Mouse (Mus musculus): ENCODE results near the gene Gm12800.
A peak's percentile ranks its signal among the peaks of the same experiment; 100 is the strongest.
"Not testable (repeated sequence)": the region's sequence is repeated elsewhere in the genome, so short reads cannot be mapped to it uniquely, and the experiment has no call there.

The Gm12800 gene

DNA sequence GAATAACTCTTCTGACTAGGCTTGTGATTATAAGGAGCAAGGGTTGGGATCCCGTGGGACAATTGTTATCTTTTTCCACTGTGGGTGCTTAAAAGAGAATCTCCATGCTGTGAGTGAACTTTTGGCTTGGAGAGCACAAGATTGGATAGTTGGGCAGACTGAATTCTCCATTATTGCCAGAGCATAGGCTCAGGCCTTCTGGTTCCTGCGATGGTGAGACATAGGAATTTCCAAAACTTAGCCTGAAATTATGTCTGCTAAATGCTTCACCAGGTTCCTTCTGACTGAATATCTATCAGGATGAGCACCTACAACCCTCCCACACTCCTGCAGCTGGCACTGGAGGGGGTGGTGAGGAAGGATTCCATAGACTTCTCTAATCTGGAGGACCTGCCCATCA, at the start of gene Gm12800:
Gene Gm12800, plus strand, starts transcription at position 301 of the 400 bp plus-strand sequence.
- DNase-seq (ENCODE audit: low read depth, low spot score) = not testable (repeated sequence)

DNA sequence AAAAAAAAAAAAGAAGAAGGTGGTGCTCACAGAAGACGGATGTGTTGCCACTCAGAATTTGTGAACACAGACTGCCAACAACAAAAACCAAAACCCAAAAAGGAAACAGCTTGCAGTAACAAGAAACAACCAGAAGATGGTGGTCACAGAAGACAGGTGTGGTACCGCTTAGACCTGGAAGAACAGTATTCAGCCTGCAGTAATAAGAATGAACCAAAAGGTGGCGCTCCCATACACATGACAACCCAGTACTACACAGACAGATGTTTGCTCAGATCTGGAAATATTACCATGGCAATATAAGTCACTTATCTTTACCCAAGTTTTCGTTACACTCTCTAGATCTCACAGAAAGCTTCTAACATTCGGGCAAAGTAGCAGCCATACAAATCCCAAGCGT, 48.0 kb upstream of the Gm12800 start:
- DNase-seq (ENCODE audit: low read depth, low spot score) = peak; percentile 54

DNA sequence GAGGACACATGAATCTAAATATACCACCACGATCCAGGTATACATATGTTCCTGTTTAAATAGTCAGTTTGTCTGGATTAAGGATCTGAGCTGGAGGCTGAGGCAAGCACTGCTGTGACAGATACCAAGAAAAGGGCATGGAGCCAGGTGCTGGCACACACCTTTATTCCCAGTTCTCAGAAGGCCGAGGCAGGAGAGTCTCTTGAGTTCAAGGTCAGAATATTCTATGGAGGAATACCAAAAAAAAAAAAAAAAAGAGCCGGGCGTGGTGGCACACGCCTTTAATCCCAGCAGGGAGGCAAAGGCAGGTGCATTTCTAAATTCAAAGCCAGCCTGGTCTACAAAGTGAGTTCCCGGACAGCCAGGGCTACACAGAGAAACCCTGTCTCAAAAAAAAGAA, 46.6 kb upstream of the Gm12800 start:
- DNase-seq (ENCODE audit: low read depth, low spot score) = no peak

DNA sequence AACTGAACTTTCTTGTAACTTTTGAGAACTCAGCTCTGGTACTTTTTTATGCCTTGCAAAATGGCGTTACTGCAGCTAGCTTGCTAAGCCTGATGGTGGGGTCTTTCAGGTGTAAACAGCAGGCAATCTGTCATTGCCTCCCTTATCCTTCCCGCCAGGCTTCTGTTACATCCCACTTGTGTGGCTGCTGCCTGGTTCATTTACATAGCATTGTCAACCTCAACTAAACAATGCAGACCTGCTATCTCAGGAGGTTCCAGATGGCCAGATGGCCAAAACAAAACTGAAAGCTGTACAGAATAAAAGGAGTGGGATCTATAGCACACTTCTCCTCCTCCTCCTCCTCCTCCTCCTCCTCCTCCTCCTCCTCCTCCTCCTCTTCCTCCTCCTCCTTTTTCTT, 36.9 kb upstream of the Gm12800 start:
- not testable (repeated sequence) for DNase-seq (ENCODE audit: low read depth, low spot score)

DNA sequence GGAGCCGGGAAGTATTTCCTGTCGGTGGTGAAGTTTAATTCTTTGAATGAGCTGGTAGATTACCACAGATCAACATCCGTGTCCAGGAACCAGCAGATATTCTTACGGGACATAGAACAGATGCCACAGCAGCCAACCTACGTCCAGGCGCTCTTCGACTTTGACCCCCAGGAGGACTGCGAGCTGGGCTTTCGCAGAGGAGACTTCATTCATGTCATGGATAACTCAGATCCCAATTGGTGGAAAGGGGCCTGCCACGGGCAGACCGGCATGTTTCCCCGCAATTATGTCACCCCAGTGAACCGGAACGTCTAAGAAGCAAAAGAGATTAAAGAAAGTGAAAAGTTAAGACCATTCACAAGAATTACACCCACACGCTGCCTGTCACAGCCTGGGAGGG, 33.2 kb upstream of the Gm12800 start:
- not testable (repeated sequence) for DNase-seq (ENCODE audit: low read depth, low spot score)

DNA sequence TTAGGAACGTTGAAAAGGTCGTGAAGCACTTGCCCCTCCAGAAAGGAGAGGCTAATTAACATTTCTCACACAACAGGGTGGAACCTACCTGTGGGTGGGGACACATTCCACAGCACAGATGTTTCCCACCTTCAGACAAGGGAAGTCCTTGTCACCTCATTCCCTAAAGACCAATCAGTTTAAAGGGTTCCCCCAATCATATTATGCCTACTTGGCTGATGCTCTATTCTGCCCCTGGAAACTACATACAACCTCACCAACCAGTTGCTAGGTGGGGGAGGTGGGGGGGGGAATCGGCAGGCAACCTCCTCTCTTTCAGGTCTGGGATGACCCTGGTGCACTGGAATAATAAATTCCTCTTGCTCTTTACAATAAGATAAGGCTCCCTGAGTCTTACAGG, 25.3 kb upstream of the Gm12800 start:
- DNase-seq (ENCODE audit: low read depth, low spot score) = no peak

DNA sequence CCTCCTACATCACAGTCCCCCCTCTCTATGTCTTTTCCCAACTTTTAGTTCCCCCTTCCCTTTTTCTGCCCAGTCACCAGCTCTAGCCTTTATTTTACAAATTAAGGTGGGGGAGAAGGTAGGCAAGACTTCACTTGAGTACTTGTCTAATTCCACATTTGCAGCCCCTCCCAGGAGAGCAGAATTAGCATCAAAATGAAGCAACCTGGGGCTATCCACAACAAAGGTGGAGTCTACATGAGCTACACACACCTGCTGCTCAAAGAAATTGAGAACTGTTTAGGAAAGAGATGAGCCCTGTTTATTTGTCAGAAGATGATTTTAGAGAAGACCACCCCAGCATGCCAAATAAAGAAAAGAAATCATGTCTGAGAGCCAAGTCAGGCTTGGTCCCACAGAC, 19.5 kb upstream of the Gm12800 start:
- DNase-seq (ENCODE audit: low read depth, low spot score) = peak; percentile 11

DNA sequence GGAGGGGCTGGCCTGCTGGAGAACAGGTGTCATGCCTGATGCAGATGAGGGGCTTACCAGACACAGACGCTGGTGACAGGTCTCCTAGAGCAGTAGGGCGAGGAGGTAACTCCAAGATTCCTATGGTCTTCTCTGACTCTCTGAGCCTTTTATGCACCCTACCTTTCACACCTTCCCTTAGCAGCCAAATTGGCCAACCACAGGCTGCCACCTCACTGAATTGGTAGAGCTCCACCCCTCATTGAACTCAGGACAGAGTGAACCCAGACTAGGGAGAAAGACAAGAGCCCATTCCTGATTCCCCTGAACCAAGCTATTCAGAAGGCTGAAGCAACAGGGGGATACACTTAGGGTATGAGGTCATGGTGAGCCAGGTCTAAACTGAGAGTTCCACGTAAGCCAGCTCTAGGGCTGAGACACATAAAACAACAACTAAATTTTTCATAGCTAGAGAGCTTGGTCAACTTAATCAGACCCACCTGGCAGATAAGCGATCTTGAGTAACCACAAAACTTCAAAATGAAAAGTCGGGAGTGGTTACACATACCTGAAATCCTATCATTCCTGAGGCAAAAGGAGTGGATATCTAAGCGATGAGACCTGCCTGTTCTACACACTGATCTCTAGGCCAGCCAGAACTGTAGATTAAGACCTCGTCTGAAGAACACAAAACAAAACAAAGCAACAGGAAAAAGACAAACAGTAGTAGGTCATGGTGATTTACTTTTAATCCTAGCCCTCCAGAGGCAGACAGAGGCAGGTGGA, 15.1 kb upstream of the Gm12800 start, which contains the start of gene C130073F10Rik:
Gene C130073F10Rik, minus strand, starts transcription at position 134 of the 765 bp plus-strand sequence.
- no peak for DNase-seq (ENCODE audit: low read depth, low spot score)

DNA sequence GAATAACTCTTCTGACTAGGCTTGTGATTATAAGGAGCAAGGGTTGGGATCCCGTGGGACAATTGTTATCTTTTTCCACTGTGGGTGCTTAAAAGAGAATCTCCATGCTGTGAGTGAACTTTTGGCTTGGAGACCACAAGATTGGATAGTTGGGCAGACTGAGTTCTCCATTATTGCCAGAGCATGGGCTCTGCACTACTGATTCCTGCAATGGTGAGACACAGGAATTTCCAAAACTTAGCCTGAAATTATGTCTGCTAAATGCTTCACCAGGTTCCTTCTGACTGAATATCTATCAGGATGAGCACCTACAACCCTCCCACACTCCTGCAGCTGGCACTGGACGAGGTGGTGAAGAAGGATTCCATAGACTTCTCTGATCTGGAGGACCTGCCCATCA, 31.2 kb downstream of the Gm12800 start, which contains the start of gene Gm12794:
Gene Gm12794, plus strand, starts transcription at position 301 of the 400 bp plus-strand sequence.
- not testable (repeated sequence) for DNase-seq (ENCODE audit: low read depth, low spot score)

Data from WW6 (cell line).